Mouse (Mus musculus) heart, embryonic 15.5 days (tissue): Measurements from ENCODE around the gene Epb41l3. TPM values are rescaled to one million over a fixed set of nuclear protein-coding genes. Genes with fewer than 3 reads are reported as not detected.
A peak's percentile ranks its signal among the peaks of the same experiment; 100 is the strongest.

Experiments used
- ATAC-seq: fragments of 200-750 bp; cut with Nextera tagmentation; replicated peaks from 2 replicates; pipeline ENCODE4 v1.8.0; 2017; ENCODE audit warnings: low read depth, moderate TSS enrichment; ENCODE audit not compliant: insufficient number of reproducible peaks, insufficient read depth, low FRiP score
- H3K27ac ChIP-seq: fragments of 300-500 bp; sonication (generic); 2 replicates; pipeline ENCODE4 v1.5.1; 2015; ENCODE audit warnings: mild to moderate bottlenecking, inconsistent platforms
- H3K27me3 ChIP-seq: fragments of 300-500 bp; sonication (generic); 2 replicates; pipeline ENCODE4 v1.6.1; 2015; ENCODE audit warnings: inconsistent platforms
- H3K36me3 ChIP-seq: fragments of 300-500 bp; sonication (generic); 2 replicates; pipeline ENCODE4 v1.6.1; 2015; ENCODE audit warnings: mild to moderate bottlenecking, inconsistent platforms
- H3K4me1 ChIP-seq: fragments of 300-500 bp; sonication (generic); replicated peaks from 2 replicates; pipeline ENCODE4 v1.6.1; 2015; ENCODE audit warnings: inconsistent platforms
- H3K4me2 ChIP-seq: fragments of 300-500 bp; sonication (generic); 2 replicates; pipeline ENCODE4 v1.6.1; 2015; ENCODE audit warnings: inconsistent platforms, mild to moderate bottlenecking, moderate library complexity
- H3K4me3 ChIP-seq: fragments of 300-500 bp; sonication (generic); 2 replicates; pipeline ENCODE4 v1.5.1; 2015; ENCODE audit warnings: mild to moderate bottlenecking, inconsistent platforms
- H3K9ac ChIP-seq: fragments of 300-500 bp; sonication (generic); 2 replicates; pipeline ENCODE4 v1.6.1; 2015; ENCODE audit warnings: mild to moderate bottlenecking, inconsistent platforms
- H3K9me3 ChIP-seq: fragments of 300-500 bp; sonication (generic); replicated peaks from 2 replicates; pipeline ENCODE4 v1.6.1; 2016; ENCODE audit warnings: inconsistent platforms
- WGBS: fragments of 180-500 bp; shearing (Covaris S2); methylation state at CpG from one replicate; pipeline ENCODE4 v1.1.7; 2015; ENCODE audit warnings: mixed read lengths; 5-methylcytosine and 5-hydroxymethylcytosine counted together
- polyA plus RNA-seq: library from polyadenylated mRNA; unstranded; fragments of >200 nt; fragmentation: Nextera tagmentation; extraction: Ambion mirVana; gene quantifications from 2 replicates; pipeline ENCODE4 v1.2.1, GENCODE M21; 2015

Gene Epb41l3
- polyA plus RNA-seq, 1 experiment from 2014 or later = 93.6 TPM

GRCm38 (mm10) chr17:69255834-69256233 is 180.4 kb downstream of the Epb41l3 start:
- H3K36me3 ChIP-seq = peaks cover 12% of the 10 kb centered on the region
- H3K4me2 ChIP-seq = no peak overlapping the region
- ATAC-seq = no peak
- 61% methylated on average over 9 of the region's 9 CpGs for whole genome bisulfite sequencing
- no peak overlapping the region for H3K4me3 ChIP-seq
- no peaks in the 10 kb centered on the region for H3K27me3 ChIP-seq
- H3K27ac ChIP-seq = no peak overlapping the region
- H3K4me1 ChIP-seq = no peaks in the 10 kb centered on the region
- no peak overlapping the region for H3K9ac ChIP-seq
- no peaks in the 10 kb centered on the region for H3K9me3 ChIP-seq

DNA sequence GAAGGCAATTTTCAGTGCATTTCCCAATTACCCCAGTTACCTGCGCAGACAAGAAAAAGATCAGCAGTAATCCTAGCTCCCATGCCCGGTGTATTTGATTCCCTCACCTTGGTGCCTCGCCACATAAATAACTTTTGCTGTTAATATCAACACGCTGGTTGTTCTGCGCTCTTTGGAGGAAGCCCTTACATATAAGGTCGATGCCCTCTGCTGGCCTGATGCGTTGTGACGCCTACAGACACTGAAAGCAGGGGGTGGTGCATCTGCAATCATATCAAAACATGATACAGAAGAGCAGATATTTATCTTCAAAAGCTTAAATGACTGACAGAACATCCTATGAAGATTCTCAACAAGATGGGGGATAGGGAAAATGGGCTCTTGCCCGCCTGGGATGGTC is 181.0 kb downstream of the Epb41l3 start:
- ATAC-seq = no peak
- Histone ChIP-seq H3K27ac (no peak overlapping the region), H3K4me2 (no peak overlapping the region), H3K36me3 (peaks cover 12% of the 10 kb centered on the region), H3K9ac (no peak overlapping the region), H3K4me1 (no peaks in the 10 kb centered on the region), H3K4me3 (no peak overlapping the region), H3K9me3 (no peaks in the 10 kb centered on the region), H3K27me3 (no peaks in the 10 kb centered on the region)
- 37% methylated on average over 9 of the region's 9 CpGs for whole genome bisulfite sequencing

DNA sequence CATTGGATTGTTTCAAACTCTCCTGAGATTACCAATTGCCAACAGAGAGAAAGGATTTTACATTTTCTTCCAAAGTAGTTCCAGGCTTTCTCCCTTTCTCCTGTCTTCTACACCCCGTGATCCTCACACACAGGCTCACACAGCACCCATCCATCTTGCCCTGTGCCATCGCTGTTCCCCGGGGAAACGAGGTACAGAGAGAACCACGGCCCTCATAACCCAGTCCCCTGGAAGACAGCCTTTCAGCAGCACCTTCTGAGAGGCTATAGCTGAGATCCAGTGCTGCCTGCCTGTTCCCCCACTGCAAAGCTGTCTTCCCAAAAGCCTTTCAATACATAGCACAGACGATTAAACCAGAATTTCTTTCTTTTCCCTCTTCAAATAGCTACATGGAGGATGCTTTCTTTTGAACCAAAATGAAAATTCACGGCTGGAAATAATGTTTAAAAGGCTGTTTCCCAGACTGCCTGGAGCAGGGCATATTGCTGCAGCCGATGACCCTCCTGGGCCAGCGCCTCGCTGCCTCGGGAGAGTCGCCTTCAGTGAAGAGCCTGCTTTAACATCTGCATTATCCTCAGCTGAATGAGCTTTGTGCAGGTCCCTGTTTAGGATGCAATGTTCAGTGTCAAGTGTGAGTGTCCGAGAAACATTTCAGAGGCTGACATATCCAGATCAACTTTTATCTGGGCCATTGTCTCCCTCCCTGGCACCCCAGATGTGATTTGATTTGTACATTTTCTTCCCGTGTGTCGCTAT is 188.5 kb downstream of the Epb41l3 start:
- H3K4me1 ChIP-seq = peaks cover 39% of the 10 kb centered on the region
- WGBS = 61% methylated on average over 15 of the region's 15 CpGs
- H3K4me2 ChIP-seq = no peak overlapping the region

DNA sequence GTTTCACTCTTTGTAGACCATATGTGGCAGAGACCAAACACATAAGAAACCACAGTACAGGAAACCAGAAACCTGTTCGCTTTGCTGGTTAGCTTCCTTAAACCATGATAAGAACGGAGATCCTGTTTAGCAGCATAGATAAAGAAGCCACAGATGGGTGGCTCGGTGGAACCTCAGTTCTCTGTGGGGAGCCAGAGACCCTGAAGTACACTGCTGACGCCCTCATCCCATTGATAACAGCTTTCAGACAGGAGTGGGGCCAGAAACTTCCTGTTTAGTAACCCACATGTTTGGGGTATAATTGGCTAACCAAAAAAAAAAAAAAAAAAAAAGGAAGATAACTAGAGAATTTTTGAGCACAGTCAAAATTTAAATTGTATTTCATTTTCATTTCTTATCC is 189.7 kb downstream of the Epb41l3 start:
- Histone ChIP-seq H3K27ac (no peak overlapping the region), H3K27me3 (no peaks in the 10 kb centered on the region), H3K4me1 (peaks cover 39% of the 10 kb centered on the region), H3K9ac (no peak overlapping the region), H3K4me3 (no peak overlapping the region), H3K36me3 (peaks cover under 1% of the 10 kb centered on the region; the same call in 1 of the 2 replicates), H3K9me3 (no peaks in the 10 kb centered on the region), H3K4me2 (no peak overlapping the region)
- 28% methylated on average over 4 of the region's 4 CpGs for WGBS
- no peak for ATAC-seq

More for the DNA sequence above, 188.5 kb downstream of the Epb41l3 start:
- Histone ChIP-seq H3K27ac (no peak overlapping the region), H3K27me3 (no peaks in the 10 kb centered on the region), H3K9me3 (no peaks in the 10 kb centered on the region), H3K4me3 (no peak overlapping the region), H3K9ac (no peak overlapping the region), H3K36me3 (peaks cover 12% of the 10 kb centered on the region)
- ATAC-seq = no peak

DNA sequence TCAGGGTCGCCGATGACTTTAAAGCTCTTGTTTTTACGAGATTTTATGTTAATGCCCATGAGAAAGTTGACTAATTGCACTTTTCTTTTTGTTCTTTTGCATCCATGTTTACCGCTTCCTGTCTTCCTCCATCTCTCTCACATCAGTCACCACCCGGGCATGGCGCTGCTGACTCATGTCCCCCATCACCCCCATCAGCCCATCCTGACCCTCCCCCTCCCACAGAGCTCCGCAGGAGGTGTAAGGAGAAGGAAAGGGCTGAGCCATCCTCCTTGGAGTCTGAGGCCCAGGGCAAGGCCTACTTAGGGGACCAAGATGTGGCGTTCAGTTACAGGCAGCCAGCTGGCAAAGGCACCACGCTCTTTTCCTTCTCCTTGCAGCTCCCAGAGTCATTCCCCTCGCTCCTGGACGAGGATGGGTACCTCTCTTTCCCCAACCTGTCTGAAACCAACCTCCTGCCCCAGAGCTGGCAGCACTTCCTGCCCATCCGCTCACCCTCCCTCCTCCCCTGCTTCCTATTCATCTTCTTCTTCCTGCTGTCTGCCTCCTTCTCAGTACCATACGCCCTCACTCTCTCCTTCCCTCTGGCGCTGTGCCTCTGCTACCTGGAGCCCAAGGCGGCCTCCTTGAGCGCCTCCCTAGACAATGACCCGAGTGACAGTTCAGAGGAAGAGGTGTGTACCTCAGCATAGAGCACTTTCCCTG is 190.4 kb downstream of the Epb41l3 start:
- Histone ChIP-seq H3K27me3 (no peaks in the 10 kb centered on the region), H3K9me3 (no peaks in the 10 kb centered on the region), H3K9ac (no peak overlapping the region), H3K27ac (0 out of 2 replicates have a peak overlapping the region, but pooled peaks have one; percentile 15), H3K4me2 (no peak overlapping the region), H3K4me3 (no peak overlapping the region), H3K4me1 (peaks cover 39% of the 10 kb centered on the region), H3K36me3 (peaks cover 7% of the 10 kb centered on the region; the same call in 1 of the 2 replicates)
- ATAC-seq = no peak
- 52% methylated on average over 17 of the region's 17 CpGs for WGBS

GRCm38 (mm10) chr17:69266936-69267335 is 191.5 kb downstream of the Epb41l3 start:
- Histone ChIP-seq H3K9ac (no peak overlapping the region), H3K4me2 (peak overlapping the region; percentile 19; the same call in 1 of the 2 replicates), H3K9me3 (no peaks in the 10 kb centered on the region), H3K4me1 (peaks cover 39% of the 10 kb centered on the region), H3K27ac (peak overlapping the region; percentile 71), H3K27me3 (no peaks in the 10 kb centered on the region), H3K4me3 (no peak overlapping the region), H3K36me3 (peaks cover 8% of the 10 kb centered on the region; the same call in 1 of the 2 replicates)
- WGBS = 43% methylated on average over 5 of the region's 5 CpGs
- no peak for ATAC-seq

GRCm38 (mm10) chr17:69267526-69267925 is 192.0 kb downstream of the Epb41l3 start:
- Histone ChIP-seq H3K27ac (peak overlapping the region; percentile 71), H3K36me3 (peaks cover 8% of the 10 kb centered on the region; the same call in 1 of the 2 replicates), H3K4me1 (peaks cover 39% of the 10 kb centered on the region), H3K4me2 (peak overlapping the region; percentile 19; the same call in 1 of the 2 replicates), H3K27me3 (no peaks in the 10 kb centered on the region), H3K9ac (no peak overlapping the region), H3K4me3 (no peak overlapping the region), H3K9me3 (no peaks in the 10 kb centered on the region)
- ATAC-seq = peak; percentile 70
- 35% methylated on average over 6 of the region's 6 CpGs for WGBS

- Histone ChIP-seq H3K9me3 (no peaks in the 10 kb centered on the region), H3K27ac (no peak overlapping the region), H3K27me3 (no peaks in the 10 kb centered on the region), H3K36me3 (peaks cover 23% of the 10 kb centered on the region; the same call in 1 of the 2 replicates), H3K4me1 (peaks cover 3% of the 10 kb centered on the region; the same call in 1 of the 2 replicates), H3K4me2 (no peak overlapping the region), H3K9ac (no peak overlapping the region), H3K4me3 (no peak overlapping the region)
- no peak for ATAC-seq
- WGBS = 54% methylated on average over 5 of the region's 5 CpGs
These were observed 201.9 kb downstream of the Epb41l3 start for GRCm38 (mm10) chr17:69277362-69277761.

DNA sequence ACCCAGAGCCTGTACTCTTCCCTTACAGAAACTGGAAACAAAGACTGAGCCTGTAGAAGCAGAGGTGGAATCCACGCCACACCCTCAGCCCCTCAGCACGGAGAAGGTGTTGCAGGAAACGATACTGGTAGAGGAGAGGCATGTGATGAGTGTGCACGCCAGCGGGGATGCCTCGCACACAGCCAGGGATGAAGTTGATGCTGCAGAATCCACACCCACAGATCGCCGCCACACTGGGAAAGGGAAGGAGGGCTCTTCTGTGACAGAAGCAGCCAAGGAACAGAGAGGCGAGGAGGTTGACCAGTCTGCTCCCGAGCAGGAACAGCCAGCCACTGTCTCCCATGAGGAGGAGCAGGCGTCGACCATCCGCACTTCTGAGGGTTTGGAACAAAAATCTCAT is 209.0 kb downstream of the Epb41l3 start:
- no peaks in the 10 kb centered on the region for H3K27me3 ChIP-seq
- H3K9ac ChIP-seq = no peak overlapping the region
- no peak overlapping the region for H3K27ac ChIP-seq
- peaks cover 70% of the 10 kb centered on the region for H3K36me3 ChIP-seq
- 85% methylated on average over 13 of the region's 13 CpGs for WGBS
- no peak overlapping the region for H3K4me2 ChIP-seq
- H3K4me3 ChIP-seq = no peak overlapping the region
- no peaks in the 10 kb centered on the region for H3K9me3 ChIP-seq
- H3K4me1 ChIP-seq = no peaks in the 10 kb centered on the region
- ATAC-seq = no peak

GRCm38 (mm10) chr17:69288130-69288529 is 212.6 kb downstream of the Epb41l3 start:
- H3K9me3 ChIP-seq = no peaks in the 10 kb centered on the region
- H3K4me3 ChIP-seq = no peak overlapping the region
- ATAC-seq = no peak
- H3K9ac ChIP-seq = no peak overlapping the region
- H3K36me3 ChIP-seq = peaks cover 53% of the 10 kb centered on the region
- no peaks in the 10 kb centered on the region for H3K4me1 ChIP-seq
- 87% methylated on average over 12 of the region's 12 CpGs for WGBS
- H3K4me2 ChIP-seq = no peak overlapping the region
- no peak overlapping the region for H3K27ac ChIP-seq
- no peaks in the 10 kb centered on the region for H3K27me3 ChIP-seq

GRCm38 (mm10) chr17:69290272-69290671 is 214.8 kb downstream of the Epb41l3 start:
- H3K36me3 ChIP-seq = peaks cover 38% of the 10 kb centered on the region

More at GRCm38 (mm10) chr17:69290272-69290671, 214.8 kb downstream of the Epb41l3 start:
- Histone ChIP-seq H3K27me3 (no peaks in the 10 kb centered on the region), H3K4me2 (no peak overlapping the region), H3K4me3 (no peak overlapping the region), H3K9me3 (no peaks in the 10 kb centered on the region), H3K4me1 (no peaks in the 10 kb centered on the region), H3K27ac (no peak overlapping the region), H3K9ac (no peak overlapping the region)
- ATAC-seq = no peak
- 83% methylated on average over 3 of the region's 3 CpGs for WGBS
